Mouse (Mus musculus): Measurements from ENCODE around the gene Col6a1.

DNA sequence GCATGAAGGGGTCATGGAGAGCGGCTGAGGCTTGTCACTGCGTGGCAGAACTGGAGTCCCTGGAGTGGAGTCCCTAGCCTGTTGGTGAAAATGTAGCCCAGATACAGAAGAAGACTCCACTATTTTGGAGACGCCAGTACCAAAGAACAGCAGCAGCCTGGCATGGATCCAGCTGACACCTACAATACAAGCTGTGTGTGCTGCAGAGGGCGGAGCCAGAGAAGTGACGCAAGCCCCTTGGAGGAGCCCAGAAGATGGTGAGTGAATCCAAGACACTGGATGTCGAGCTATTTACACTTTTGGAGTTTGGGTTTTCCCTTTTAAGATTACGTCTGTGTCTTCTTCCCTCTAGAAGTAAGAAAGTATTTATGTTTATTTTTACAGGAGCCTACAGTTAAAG, 47.8 kb downstream of the Col6a1 start:
- no peak for TF ChIP-seq CTCF (IDR thresholded peaks at IDR 0.05; ENCODE audit: extremely low read depth, insufficient read depth, low read length)
- no peak for TF ChIP-seq POLR2A (IDR thresholded peaks at IDR 0.05; ENCODE audit: extremely low read depth, insufficient read depth, low read length)

Data from cortical plate, adult 2 months (tissue).